Mouse (Mus musculus): ENCODE data around the gene Tmem175.

Tmem175 gene

GRCm38 (mm10) chr5:108677605-108678295 is 48.2 kb downstream of the Tmem175 start:
- peak; percentile 81 for DNase-seq (ENCODE audit: low read depth, low spot score)

DNA sequence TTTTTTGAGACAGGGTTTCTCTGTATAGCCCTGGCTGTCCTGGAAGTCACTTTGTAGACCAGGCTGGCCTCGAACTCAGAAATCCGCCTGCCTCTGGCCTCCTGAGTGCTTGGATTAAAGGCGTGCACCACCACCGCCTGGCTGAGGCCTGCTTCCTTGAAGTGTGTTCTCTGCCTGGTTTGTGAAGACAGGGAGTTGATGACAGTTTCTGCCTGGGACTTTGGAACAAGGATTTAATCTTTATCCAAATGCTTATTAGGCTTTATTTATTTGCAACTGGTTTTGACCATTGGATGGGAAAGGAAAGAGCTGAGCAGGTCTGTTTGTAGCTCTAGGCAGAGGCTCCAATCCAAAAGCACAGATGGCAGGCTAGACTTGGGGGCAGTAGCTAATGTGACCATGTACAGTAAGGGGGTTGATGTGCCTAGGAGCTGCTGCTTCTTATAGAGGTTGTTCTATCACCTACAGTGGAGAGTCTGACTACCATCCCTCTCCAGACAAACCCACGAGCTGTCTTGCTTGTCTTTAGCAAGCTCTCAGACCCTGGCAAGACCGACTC is 48.8 kb downstream of the Tmem175 start:
- DNase-seq (ENCODE audit: low read depth, low spot score) = no peak

DNA sequence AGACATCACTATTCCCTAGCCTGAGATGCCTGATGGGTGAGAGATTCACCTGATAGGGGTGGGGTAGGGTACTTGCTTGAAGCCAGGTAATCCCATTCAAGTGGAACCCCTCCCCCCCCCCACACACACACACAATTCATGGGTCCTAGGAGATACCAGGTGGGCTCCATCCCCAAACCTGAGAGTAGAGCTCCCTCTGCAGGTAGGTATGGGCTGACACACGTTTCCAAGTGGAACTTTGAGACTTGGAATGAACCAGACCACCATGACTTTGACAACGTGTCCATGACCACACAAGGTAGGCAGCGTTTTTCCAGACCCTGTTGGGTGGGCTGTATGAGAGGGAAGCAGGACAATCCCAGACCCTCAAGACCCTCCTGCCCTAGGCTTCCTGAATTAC is 50.3 kb downstream of the Tmem175 start:
- peak; percentile 48 for DNase-seq (ENCODE audit: low read depth, low spot score)

DNA sequence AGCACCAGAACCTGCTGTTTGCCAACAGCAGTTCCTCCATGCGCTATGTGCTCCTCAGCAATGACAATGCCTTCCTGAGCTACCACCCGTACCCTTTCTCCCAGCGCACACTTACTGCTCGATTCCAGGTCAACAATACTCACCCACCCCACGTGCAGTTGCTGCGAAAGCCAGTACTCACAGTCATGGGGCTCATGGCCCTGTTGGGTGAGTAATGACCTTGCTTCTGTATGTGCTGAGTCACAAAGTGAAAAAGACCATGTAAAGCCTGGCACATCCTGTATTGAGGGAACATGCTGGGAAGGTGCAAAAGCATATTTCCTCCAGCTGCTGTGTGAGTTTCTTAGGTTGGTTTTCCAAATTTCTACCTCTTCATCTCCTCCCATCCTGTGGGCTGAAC is 51.3 kb downstream of the Tmem175 start:
- no peak for DNase-seq (ENCODE audit: low read depth, low spot score)

DNA sequence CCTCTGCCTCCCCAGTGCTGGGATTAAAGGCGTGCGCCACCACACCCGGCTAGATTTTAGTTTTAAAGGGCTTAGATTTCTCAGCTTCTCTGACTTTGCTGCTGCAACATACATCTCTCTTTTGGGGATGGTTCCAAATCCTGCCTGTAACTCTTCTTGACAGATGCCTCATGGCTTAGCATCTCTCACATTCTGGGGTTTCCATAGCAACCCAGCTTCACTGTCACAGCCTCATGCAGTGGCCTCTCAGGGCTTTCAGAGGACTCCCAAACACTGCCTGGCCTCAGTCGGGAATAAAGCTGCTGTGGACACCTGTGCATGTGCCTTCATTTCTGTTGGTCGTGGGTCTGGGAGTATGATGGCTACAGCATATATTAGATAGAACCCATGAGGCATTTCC is 59.5 kb downstream of the Tmem175 start:
- no peak for DNase-seq (ENCODE audit: low read depth, low spot score)

- DNase-seq (ENCODE audit: low read depth, low spot score) = no peak
These were observed 61.6 kb downstream of the Tmem175 start for GRCm38 (mm10) chr5:108691152-108691551.

GRCm38 (mm10) chr5:108692271-108692670 is 62.7 kb downstream of the Tmem175 start, which contains the start of gene Fgfrl1:
Gene Fgfrl1, plus strand, starts transcription at chr5:108692382.
- peak; percentile 81 for DNase-seq (ENCODE audit: low read depth, low spot score)

DNA sequence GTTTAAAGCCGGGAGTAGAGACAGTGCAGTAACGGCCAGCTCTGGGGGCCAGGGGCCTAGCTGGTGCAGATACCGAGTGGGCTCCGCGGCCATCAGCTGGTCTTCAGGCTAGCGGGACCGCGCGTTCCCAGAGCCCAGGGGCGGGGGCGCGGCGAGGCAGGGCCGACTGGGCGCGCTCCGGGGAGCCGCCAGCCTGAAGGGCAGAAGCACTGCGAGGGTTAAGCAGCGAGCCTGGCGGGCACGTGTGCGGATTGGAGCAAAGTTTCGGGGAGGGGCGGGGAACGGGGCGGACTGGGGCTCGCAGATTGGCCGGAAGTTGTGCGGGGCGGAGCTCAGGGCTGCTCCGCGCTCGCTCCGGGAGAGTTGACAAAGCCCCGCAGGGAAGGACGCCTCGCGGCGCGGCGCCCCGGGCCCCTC is 64.3 kb downstream of the Tmem175 start:
- DNase-seq (ENCODE audit: low read depth, low spot score) = peak; percentile 97

DNA sequence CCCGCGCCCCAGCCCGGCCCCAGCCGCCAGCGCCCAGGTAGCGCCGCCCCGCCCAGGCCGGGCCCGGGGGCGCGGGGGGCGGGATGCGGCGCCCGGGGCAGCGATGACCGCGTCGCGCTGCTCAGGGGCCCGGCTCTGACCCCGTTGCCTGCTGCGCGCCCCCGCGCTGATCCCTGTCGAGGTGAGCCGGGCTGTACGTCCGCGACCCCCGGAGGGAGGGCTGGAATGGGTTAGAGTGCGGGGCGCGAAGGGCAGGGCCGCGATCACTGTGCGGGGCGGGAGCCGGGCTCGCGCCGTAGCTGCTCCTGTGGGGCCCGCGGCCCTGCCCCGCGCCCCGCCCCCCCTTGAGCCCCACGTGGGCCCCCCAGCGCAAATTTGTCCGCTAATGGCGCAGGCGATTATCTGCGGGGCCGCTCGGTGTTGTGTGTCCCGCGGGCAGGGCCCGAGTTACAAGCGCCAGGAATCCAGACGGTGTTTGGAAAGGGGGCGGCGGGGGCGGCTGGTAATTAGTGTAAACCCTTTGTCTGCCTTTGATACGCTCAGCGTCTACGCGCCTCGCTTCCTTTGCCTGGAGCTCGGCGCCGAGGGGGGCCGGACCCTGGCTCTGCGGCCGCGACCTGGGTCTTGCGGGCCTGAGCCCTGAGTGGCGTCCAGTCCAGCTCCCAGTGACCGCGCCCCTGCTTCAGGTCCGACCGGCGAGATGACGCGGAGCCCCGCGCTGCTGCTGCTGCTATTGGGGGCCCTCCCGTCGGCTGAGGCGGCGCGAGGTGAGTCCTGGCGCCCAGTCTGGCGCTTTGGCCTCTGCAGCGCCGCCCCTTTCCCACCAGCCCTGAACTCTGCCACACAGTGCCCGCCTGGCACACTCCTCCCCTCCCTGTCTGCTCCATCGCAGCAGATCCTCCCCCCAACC is 65.0 kb downstream of the Tmem175 start:
- DNase-seq (ENCODE audit: low read depth, low spot score) = peak; percentile 60

- no peak for DNase-seq (ENCODE audit: low read depth, low spot score)
These were observed 66.3 kb downstream of the Tmem175 start for GRCm38 (mm10) chr5:108695861-108696260.

DNA sequence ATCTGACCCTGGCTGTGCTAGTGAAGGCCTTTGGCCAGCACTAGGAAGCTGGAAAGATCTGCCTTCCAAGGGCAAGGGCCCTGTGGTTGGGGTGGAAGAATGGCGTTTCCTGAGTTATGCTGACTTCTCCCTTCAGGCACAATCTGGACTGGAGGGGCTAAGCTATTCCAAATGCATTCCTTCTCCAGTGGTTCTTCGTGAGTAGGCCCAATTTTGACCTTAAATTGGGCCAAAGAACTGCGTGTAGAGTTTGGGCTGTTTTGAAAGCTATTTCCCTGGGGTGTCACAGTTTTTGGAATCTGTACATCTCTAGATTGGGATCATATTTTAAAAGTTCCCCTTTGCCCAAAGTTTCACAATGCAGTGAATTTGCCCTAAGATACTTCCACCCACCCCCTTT is 67.0 kb downstream of the Tmem175 start:
- no peak for DNase-seq (ENCODE audit: low read depth, low spot score)

- no peak for DNase-seq (ENCODE audit: low read depth, low spot score)
These were observed 67.8 kb downstream of the Tmem175 start for GRCm38 (mm10) chr5:108697341-108697753.

Measured in ZHBTc4 (cell line).